Comparison of ENCODE assay signal across 8 mouse cellular contexts in the genomic region with DNA sequence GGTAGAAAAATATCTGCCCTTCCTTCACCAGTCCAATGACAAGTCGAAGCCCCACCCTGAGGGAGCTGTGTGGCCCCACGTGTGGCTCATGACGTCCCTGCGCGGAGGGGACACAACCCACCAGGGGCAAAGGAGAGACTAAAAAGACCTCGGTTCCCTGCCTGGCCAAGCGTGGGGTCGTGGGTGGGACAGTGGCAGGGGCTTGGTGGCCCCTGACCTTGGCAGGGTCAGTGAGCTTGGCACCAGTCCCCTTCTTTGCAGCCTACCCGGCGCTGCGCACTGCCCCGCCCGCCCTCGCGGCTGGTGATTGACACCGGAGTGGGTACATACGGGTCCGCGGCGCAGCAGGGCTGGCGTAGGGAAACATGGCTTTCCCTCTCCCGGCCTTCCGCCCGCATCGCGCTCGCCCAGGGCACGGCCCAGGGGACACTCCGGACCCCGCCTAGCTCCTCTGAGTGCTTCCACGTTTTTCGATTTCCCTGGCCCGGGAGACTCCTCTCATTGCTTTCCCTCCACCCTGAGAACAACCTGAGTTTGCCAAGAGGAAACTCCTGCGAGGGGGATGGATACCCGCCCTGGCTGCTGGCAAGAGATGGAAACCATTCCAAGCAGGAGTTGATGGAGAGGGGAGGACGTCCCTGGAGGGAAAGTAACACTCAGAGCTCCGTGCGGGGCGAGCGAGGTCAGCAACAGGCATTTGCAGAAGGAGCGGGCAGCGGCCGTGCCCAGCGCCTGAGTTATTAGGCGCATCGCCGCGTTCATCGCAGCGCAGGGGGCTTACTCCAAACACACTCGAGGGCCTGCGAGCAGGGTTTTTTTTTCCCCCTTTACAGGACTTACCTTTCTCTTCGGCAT. TPM values are rescaled to one million over a fixed set of nuclear protein-coding genes. Genes with fewer than 3 reads are reported as not detected.
DNase-seq lines count a peak whose midpoint lies in the region; ATAC-seq and TF ChIP-seq lines count a peak whose summit lies in the region.

No protein-coding gene starts in this region.

- 0 out of 2 replicates have a peak, but pooled peaks cover 2% of the 10 kb centered on the region for H3K4me1 ChIP-seq in cerebellum, adult 2 months (ENCODE audit: control insufficient read depth, insufficient read depth, low read length)
- 0 out of 2 replicates have a peak, but pooled peaks cover 5% of the 10 kb centered on the region for H3K4me1 ChIP-seq in lung, embryonic 14.5 days (ENCODE audit: insufficient read depth)

- TF ChIP-seq POLR2A in cerebellum, adult 2 months (IDR thresholded peaks at IDR 0.05; ENCODE audit: borderline replicate concordance, insufficient read depth, low read length) = 0 out of 2 replicates have a peak, but pooled peaks have one; percentile 30

- H3K4me3 ChIP-seq in cerebellum, adult 2 months (replicated peaks; ENCODE audit: insufficient read depth, low read depth, low read length) = peak overlapping the region; percentile 75
- H3K4me3 ChIP-seq in lung, embryonic 14.5 days (ENCODE audit: low read depth, low read length) = peak overlapping the region; percentile 62

- H3K4me2 ChIP-seq in lung, embryonic 14.5 days = peak overlapping the region; percentile 96

- H3K9me3 ChIP-seq in lung, embryonic 14.5 days (ENCODE audit: low read depth, low read length) = no peaks in the 10 kb centered on the region

- DNase-seq in ES-CJ7 (ENCODE audit: low read depth, low spot score) = peak; percentile 45
- peak; percentile 78 to 81 for DNase-seq in cerebellum, adult 2 months
- DNase-seq in layer of hippocampus, adult 9-10 months (ENCODE audit: low spot score) = peak; percentile 37
- peak; percentile 62 for DNase-seq in lung, embryonic 14.5 days
- DNase-seq in ovary, postnatal 10 days (ENCODE audit: low spot score) = peak; percentile 35
- DNase-seq in urinary bladder, adult 18-20 months (ENCODE audit: low spot score in 2 of 2) = peak; percentile 20 to 72

- H3K9ac ChIP-seq in lung, embryonic 14.5 days = peak overlapping the region; percentile 63

- no peak for TF ChIP-seq CTCF in cerebellum, adult 2 months (IDR thresholded peaks at IDR 0.05; ENCODE audit: borderline replicate concordance, insufficient read depth, low read depth, low read length)
- TF ChIP-seq CTCF in lung, embryonic 14.5 days (IDR thresholded peaks at IDR 0.05; ENCODE audit: low read depth) = no peak

- H3K36me3 ChIP-seq in lung, embryonic 14.5 days (ENCODE audit: insufficient read depth) = no peaks in the 10 kb centered on the region

- peak; percentile 88 for ATAC-seq in frontal cortex, adult (ENCODE audit: low TSS enrichment)
- peak; percentile 55 to 78 for ATAC-seq in hematopoietic stem cell, adult 5-6 weeks (replicated peaks in 1 of 2; ENCODE audit: insufficient read depth in 1 of 2, low FRiP score in 2 of 2, low TSS enrichment in 1 of 2, low read depth in 1 of 2, poor library complexity in 2 of 2, severe bottlenecking in 2 of 2)
- peak; percentile 82 for ATAC-seq in lung, embryonic 14.5 days (ENCODE audit: insufficient read depth)

- H3K27ac ChIP-seq in cerebellum, adult 2 months (ENCODE audit: insufficient read depth, low read length) = peak overlapping the region; percentile 66
- H3K27ac ChIP-seq in lung, embryonic 14.5 days (ENCODE audit: low read depth) = peak overlapping the region; percentile 54; the same call in 1 of the 2 replicates

- H3K27me3 ChIP-seq in cerebellum, adult 2 months (ENCODE audit: control insufficient read depth, insufficient read depth, low read length) = no peaks in the 10 kb centered on the region
- H3K27me3 ChIP-seq in lung, embryonic 14.5 days (ENCODE audit: insufficient read depth, low read length) = no peaks in the 10 kb centered on the region

- under 1% methylated on average over 53 of the region's 53 CpGs for WGBS in cerebellum, adult 2 months
- 4% methylated on average over 50 of the region's 53 CpGs for WGBS in lung, embryonic 14.5 days

RNA-seq across cellular contexts. Expression of a gene that starts 0.7 kb away (rescaled TPM):
- 107 and 109 TPM in 2 replicates for polyA plus RNA-seq in cerebellum, adult 2 months (2012; rRNA removed)
- total RNA-seq in hematopoietic stem cell, adult 5-6 weeks (2017) = 47.5 and 55.2 TPM in 2 replicates
- 93.9 and 97.3 TPM in 2 replicates for polyA plus RNA-seq in lung, embryonic 14.5 days (2014; fragmentation: Nextera tagmentation; extraction: Ambion mirVana)

Comparison
In these comparisons a context has a peak if more than half of its experiments do, and no peak if none do; other contexts are left out.
1. Peak in every context shown above with its lines: DNase-seq, ATAC-seq, H3K4me3 ChIP-seq and H3K27ac ChIP-seq.